Mouse (Mus musculus) small intestine, adult 2 months (tissue): ENCODE measurements around the gene Nup205.

Experiments used
- CTCF ChIP-seq: fragments of 200-500 bp; IDR thresholded peaks from 2 replicates; pipeline ENCODE4 v1.5.1; 2012; ENCODE audit warnings: low read depth, mild to moderate bottlenecking, control low read depth, inconsistent platforms, low read length, moderate library complexity, mixed read lengths; ENCODE audit not compliant: insufficient replicate concordance, insufficient read length; ENCODE audit errors: extremely low read depth
- POLR2A ChIP-seq: fragments of 200-500 bp; IDR thresholded peaks from 2 replicates; pipeline ENCODE4 v1.6.1; 2012; ENCODE audit warnings: low read depth, mild to moderate bottlenecking, control low read depth, inconsistent platforms, low read length, moderate library complexity

DNA sequence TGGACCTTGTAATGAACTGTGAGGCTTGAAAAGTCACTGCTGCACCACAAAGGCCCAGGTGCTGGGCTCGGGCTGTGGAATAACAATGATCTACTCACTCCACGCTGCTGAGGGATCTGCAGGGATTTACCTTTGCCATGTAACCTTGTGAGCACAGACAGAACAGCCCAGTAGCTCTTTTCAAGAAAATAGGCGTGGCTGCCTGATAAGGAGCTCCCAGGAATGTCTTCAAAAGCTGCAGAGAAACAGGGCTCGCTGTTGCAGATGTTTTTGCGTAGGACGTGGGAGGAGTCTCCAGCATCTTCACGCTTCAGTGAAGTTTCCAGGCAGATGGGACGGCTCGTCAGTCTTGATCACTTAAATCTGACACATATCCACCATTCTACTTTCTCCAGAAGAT lies 66.8 kb downstream of the Nup205 start:
- TF ChIP-seq CTCF (no peak), POLR2A (no peak)
